Mouse (Mus musculus) activated CD4-positive, CD25-positive, alpha-beta regulatory T cell, adult 4 months (primary cell): ENCODE measurements around the gene Luc7l2. TPM values are rescaled to one million over a fixed set of nuclear protein-coding genes. Genes with fewer than 3 reads are reported as not detected.
"Not testable (repeated sequence)": the region's sequence is repeated elsewhere in the genome, so short reads cannot be mapped to it uniquely, and the experiment has no call there.

ENCODE experiments used
- ATAC-seq: one replicate; pipeline ENCODE4 v1.8.0; 2017
- polyA plus RNA-seq, 2 experiments: library from polyadenylated mRNA; unstranded; fragments of 100-300 nt; shearing (Covaris generic); gene quantifications; one replicate each; pipeline ENCODE4 v1.2.1; 2017

Luc7l2 gene
- 100 to 1,000 TPM; 101 to 117 TPM for polyA plus RNA-seq

DNA sequence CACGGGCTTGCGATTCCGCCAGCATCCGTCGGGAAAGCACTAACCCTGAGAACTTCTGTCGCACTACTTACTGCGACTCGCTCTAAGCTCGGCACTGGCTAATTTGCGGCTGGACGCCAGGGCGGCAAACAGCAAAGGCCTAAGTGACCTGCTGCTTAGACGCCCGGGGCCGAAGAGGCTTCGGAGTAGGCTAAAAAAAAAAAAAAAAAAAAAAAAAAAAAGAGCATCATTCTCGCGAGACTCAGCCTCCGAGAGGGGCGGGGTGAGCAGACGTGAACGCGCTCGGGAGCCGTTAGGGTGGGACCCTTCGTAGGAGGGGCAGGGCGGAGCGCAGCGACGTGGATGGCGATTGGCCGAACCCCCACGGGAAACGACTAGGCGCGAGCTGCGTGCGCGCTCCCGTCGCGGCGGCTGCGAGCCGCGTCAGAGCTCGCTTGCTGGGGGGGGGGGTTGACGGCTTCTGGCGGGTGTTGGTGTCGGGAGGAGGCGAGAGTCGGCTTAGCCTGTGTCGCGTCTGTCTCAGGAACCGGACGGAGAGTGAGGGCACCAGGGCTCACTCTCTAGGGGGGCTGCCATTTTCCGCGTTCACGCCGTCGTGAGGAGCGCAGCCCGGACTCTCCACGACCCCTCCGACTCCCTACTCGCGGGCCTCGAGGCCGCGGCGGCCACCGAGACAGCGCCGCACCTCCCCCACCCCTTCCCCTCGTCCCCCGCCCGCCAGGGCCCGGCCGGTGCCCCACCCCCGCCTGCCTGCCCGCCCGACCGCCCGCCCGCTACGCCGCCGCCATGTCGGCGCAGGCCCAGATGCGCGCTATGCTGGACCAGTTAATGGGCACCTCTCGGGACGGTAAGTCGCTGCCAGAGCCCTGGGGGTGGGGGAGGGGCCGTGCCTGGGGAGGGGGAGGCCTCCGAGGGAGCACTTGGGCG is at the start of gene Luc7l2:
Gene Luc7l2, plus strand, starts transcription at position 273 of the 927 bp plus-strand sequence.
- peak; percentile 79 for ATAC-seq

DNA sequence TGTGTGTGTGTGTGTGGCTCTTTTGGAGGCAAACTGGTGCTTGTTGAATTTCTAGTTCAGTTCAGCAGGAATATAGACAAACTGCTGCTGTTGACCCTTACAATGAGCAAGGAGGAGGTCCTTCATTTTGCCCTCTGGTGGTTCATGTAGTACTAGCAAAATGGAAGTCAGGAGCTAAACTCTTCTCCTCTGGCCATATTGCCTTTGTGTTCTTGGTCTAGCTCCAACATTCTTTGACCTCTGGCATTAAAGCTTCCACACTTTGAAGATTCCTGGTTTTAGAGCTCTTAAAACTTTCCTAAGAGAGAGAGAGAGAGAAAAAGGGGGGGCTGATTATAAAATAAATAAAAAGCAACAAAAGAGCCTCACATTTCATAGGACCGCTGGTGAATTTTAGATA is 39.0 kb upstream of the Luc7l2 start:
- ATAC-seq = no peak

DNA sequence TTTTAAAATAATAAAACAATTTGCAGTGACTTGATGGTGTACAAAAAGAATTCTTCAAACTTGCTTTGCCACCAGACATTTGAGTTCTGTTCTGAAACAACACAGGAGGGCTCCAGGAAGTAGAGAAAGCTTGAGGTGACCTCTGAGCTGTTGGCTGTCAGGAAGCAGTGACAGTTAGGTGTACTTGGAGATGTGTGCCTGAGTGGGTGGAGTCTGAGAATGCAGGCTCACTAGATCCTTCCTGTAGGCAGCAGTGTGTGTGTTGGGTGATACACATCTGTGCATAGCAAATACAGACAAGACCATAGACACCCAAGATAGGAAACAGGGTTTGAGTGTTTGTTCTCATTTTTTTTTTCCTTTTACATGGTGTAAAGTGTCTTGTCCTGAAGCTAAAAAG is 38.3 kb upstream of the Luc7l2 start:
- peak; percentile 61 for ATAC-seq

DNA sequence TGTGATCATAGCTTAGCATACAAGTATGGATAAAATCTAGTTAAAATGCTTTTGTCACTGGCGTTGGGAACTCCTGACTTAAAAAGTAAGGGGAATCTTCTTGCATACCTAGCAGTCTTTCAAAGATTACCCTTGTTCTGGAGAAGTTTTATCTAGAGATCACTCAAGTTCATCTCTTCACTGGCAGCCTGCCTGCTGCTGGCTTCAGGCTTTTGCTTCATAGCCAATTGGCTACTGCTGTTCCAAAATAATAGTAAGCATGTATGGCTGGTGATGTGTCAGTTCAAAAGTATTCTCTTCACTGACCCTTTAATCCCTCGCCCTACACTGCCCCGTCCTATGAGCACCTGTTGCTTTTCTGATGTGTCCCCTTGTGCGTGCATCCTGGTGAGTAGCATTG is 35.9 kb upstream of the Luc7l2 start:
- no peak for ATAC-seq

DNA sequence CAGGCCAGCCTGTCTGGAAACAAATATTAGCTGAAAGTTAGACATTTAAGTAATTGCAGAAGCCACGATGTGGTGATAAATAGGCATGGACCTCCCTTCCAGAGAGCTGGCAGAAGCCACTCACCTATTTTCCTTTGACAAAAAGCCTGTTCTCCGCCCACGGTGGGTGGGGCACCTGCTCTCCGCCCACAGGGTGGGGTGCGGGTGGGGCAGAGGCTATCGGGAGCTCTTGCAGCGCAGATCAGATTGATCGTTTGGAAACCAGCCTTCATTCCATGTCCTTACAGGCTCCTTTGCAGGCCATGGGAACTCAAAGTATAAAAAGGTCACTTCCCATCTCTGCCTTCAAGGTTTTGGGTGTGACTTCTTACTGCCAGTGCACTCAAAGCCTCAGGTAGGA is 27.3 kb upstream of the Luc7l2 start:
- no peak for ATAC-seq

DNA sequence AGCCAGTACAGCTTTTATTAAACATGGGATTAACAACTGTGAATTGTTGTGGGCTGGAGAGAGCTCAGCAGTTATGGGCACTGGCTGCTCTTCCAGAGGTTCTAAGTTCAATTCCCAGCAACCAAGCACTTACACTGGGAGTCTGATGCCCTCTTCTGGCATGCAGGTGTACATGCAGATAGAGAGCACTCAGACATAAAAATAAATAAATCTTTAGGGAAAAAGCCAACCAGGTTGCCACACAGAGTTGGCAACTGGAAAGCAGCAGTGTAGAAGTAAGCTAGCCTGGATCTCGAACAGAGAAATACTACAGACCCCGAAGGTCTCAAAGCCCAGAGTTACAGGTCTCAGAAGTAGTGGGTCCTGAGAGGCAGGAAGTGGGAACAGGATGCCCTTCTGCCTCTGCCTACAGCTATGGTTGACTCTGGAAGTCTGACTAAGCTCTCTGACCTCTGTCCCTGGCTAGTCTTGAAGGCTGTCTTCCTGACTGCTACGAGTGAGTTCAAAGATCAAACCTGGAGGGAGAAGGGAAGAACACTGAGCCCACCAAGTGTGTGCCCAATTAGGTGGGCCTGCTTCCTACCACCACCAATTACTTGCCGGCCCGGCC is 19.8 kb upstream of the Luc7l2 start:
- no peak for ATAC-seq

DNA sequence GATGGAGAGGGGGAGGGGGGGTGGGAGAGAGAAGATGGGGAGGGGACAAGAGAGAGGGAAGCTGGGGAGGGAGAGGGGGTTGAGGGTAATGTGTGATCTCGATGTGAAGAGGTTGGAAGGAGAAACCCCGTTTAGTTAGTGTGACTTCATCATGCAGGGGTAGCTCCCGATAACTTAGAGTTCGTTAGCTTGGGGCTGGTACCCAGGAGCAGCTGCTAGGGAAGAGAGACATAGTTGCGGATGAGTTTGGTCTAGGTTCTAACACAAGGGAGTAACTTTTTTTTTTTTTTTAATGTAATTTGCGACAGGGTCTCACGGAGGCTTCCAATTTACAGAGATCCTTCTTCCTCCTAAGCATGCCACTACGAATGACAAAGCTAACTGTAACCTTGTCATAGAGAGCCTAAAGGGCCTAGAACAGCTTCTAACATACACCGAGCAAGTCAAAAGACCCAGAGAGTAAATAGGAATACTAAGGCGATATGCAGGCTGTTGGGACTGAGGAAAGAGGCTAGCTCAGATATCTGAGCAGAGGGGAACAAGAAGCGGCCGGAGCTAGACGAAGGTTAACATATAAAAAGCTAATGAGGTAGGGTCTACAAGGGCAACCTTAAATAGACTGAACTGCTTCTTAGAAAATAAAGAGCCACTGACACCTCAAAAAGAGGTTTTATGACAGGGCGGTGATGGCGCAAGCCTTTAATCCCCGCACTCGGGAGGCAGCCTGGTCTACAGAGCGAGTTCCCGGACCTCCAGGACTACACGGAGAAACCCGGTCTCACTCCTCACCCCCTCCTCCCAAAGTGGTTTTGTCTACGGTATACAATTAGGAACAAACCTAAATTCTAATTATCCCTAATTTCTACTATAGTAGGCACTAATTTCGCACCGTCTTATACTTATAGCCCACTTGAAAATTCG is 18.4 kb upstream of the Luc7l2 start:
- ATAC-seq = no peak

DNA sequence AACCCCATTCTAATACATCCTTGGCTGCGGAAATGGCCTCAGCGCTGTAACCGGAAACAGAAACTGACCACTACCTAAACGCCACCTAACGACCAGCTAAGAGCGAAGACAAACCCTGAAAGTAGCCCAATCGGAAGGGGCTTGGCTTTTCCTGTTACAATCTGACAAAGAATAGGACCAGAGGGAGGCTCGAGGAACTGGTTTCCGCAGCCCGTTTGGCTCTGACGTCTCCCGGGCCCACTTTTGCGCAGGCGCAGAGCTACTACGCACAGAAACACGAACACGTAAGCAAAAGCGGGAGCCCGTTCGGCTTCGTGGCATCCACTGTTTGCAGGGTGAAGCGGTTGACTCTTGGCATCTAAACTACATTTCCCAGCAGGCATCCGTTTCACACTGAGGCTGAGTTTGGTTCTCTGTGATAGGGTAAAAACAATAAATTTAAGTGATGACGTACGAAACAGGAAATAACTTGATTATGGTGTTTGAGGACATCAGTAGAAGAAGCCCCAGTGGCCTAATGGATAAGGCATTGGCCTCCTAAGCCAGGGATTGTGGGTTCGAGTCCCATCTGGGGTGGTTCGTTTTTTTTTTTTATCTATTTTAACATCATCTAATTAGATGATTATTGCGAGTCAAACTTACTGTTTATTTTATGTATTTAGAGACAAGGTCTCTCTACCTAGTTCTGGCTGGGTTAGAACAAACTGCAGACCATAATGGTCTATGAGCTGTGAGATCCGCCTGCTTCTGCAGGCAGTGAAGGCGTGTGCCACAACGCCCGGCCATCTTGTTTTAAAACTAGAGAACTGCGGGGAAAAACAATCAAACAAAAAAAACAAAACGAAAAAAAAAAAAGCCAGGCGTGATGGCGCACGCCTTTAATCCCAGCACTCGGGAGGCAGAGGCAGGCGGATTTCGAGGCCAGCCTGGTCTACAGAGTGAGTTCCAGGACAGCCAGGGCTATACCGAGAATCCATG is 17.4 kb upstream of the Luc7l2 start, which contains the start of gene Fmc1:
Gene Fmc1, plus strand, starts transcription at position 75 of the 978 bp plus-strand sequence.
- peak; percentile 88 for ATAC-seq

DNA sequence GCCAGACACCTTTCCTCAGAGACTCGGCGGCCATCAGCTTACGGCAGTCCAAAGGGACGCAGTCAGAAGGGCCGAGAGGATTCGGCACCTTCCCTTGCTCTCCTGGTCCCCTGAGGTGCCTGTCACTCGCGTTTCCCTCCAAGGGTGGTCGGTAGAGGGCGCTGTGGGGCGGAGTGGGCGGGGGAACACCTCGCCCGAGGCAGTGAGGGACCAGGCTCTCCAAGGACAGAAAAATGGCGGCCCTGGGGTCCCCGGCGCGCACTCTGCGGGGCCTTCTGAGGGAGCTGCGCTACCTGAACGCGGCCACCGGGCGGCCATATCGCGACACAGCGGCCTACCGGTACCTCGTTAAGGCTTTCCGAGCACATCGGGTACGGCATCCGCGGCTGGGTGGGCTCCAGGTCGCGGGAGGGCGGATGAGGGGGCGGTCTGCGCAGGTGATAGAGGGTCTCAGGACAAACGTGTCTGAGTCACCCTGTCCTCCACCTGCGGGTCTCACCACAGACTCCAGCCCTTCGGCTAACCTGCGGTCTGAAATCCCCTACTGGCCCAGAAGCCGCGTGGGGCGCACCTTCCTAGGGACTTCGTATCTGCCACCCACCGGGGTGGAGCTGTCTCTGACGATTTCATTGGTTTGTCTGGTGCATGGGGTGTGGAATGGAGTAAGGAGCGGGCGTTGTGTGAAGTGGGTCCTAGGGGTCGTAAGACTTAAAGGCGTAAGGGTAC is 16.3 kb upstream of the Luc7l2 start:
- peak; percentile 50 for ATAC-seq

DNA sequence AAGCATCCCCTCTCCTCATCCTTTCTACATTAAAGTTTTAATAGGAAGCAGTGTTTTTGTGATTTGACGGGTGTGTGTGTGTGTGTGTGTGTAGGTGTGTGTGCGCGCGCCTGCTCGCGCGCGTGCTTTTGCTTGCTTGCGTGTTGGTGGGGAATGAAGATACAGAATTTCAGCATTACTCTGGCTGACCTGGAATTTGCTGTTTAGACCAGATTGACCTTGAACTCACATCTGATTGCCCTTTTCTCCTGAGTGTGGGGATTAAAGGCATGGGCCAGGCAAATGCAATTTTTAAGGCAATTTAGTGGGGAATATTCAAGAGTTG is 15.8 kb upstream of the Luc7l2 start:
- ATAC-seq = no peak

DNA sequence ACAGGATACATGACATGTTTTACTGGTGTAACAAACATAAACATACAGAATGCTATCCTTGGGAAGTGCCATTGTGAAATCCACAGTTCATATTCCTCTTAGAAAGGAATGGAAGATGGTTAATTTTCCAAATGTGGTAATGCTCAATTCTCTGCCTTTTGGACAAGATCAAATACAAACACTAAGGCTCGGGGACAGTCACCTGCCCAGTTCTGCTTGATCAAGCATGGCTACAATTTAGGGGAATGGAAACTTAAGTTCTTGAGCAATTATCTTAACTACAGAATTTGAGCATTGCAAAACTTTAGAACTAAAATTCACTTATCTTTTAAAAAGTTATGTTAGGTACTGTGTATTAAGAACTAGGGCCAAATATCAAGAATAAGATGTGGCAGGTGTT is 15.3 kb upstream of the Luc7l2 start:
- no peak for ATAC-seq

DNA sequence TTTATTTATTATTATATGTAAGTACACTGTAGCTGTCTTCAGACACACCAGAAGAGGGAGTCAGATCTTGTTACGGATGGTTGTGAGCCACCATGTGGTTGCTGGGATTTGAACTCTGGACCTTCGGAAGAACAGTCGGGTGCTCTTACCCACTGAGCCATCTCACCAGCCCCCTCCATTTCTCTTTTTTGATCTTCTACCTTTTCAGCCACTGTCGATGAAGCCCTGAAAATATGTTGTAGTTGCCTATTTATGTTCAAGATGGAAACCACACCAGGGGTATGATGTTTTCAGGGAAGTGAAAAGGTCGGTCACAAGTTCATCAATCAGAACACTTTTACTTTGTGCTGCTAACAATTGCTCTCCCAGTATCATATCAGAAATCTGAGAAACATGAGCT is 7.0 kb upstream of the Luc7l2 start:
- not testable (repeated sequence) for ATAC-seq

DNA sequence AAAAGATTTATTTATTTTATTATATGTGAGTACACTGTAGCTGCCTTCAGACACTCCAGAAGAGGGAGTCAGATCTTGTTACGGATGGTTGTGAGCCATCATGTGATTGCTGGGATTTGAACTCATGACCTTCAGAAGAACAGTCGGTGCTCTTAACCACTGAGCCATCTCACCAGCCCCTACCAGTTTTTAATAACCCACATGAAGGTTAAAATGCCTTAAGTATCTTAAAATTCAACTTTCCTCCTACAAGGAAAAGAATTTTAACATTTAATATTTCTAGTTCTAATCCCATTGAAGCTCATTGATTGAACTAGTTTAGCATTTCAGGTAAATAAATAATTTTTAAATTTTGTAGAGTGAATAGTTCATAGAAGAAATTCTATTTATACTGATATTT is 4.1 kb upstream of the Luc7l2 start:
- not testable (repeated sequence) for ATAC-seq

DNA sequence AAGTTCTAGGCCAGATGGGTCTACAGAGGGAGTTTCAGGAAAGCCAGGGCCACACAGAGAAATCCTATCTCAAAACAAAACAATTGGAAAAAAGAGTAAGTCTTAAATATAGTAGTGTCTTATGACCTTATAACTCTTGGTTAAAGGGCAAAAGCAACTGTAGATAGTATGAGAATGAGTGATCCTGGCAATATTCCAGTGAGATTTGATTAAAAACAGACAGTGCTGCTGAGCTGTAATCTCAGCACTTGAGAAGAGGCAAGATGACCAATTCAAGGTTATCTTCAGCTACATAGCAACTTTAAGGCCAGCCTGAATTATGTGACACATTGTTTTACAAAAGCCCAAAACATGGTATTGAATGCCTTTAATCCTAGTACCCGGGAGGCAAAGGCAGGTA is 3.4 kb upstream of the Luc7l2 start:
- ATAC-seq = no peak

DNA sequence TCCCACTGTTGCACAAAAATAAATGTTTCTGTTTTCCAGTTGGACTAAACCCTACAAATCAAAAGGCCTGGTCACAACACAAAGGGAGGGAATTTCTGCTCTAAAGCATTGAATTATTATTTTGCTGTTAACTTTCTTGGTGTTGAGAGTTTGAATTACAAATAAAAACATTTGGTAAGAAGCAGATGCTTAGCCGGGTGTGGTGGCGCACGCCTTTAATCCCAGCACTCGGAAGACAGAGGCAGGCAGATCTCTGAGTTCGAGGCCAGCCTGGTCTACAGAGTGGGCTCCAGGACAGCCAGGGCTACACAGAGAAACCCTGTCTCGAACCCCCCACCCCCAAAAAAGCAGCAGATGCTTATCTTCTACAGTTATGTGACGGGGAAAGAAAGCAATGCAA is 2.5 kb upstream of the Luc7l2 start:
- not testable (repeated sequence) for ATAC-seq

DNA sequence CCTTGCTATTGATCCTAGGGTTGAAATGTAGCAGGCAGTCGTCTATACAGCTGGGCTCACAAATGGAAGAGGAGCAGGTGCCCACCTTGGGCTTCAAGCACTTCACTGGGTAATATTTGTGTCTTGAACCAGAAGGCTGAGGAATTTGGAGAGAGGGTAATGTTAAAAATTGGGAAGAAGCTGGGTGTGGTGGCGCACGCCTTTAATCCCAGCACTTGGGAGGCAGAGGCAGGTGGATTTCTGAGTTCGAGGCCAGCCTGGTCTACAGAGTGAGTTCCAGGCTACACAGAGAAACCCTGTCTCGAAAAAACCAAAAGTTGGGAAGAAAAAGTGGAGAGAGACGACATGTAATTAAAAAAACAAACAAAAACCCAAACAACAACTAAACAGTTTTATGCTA is 1.3 kb upstream of the Luc7l2 start:
- not testable (repeated sequence) for ATAC-seq

DNA sequence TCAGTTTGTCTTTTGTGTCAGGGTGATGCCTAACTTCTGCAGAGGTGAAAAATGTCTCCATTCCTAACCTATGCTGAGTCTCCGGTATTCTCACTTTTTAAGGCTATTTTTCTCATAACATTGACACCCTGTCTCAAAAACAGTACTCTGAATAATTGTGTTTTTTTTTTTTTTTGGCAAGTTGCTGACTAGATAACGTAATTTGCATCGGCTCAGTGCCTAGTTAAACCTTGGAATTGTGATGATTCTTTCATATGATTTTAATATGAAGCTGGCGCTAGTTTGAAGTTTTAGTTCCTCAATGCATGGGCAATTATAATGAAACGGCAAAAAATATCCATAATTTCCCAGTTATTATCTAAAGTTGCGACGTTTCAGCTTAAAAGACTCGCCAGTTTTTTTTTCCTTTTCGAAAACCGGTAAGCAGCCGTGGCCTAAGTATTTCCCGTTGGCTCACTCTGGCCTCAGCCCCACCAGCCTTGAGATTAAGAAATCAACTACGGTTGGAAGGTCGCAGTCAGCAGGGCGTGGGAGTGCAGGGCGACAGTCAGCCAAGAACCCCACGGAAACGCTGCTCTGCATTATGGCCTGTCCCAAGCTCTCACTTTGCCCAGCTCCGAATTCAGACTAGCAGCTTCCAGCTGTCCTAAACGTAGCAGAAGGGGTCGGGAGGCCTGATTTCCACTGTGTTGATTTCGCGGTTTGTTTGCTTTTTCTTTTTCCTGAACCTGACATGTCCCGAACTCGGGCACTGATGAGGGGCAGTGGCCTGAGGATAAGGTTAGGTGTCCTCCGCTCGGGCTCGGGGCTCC is 678 bp upstream of the Luc7l2 start:
- no peak for ATAC-seq

DNA sequence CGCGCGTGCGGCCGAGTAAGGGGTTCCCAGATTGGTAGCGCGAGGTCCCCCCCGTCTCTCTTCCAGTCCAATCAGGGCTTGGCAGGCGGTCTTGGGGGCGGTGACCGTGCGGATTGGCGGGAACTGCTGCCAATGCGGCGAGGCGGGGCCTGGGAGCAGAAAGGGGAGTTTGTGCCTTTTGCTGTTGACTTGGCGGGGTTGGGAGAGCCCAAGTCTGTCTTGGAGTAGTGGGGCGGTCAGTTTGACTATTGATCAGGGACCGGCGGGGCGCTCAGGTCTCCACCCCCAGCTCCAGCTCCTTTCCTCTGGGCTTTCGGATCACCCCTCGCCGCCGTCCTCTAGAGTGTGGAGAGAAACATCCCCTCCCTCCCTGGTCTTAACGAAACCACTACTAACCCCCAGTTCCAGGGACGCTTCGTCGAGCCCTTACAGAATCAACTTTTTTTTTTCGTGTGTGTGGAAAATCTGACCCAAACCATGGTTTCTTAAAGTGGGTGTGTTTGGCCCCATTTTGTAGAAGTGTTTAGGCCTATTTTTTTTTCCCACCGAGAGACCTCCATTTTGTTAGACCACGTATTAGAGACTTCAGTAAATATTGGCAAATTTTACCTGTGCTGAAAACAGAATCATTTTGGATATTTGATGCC is 978 bp downstream of the Luc7l2 start:
- peak; percentile 80 for ATAC-seq

DNA sequence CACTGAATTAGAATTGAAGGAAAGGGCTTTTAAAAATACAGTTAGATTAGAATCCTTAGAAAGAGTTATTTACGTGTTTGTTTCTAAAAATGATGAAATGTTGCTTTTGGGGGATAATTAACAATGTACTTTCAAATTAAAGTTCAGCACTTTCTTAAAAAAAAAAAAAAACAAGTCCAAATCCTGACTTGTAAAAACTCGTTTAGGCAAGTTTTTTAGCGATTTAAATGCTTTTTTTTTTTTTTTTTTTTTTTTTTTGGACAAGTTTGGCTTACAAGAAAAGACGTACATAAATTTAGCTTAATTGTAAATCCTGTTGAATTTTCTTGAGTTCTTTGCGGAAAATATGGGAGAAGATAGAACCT is 1.5 kb downstream of the Luc7l2 start:
- ATAC-seq = no peak

DNA sequence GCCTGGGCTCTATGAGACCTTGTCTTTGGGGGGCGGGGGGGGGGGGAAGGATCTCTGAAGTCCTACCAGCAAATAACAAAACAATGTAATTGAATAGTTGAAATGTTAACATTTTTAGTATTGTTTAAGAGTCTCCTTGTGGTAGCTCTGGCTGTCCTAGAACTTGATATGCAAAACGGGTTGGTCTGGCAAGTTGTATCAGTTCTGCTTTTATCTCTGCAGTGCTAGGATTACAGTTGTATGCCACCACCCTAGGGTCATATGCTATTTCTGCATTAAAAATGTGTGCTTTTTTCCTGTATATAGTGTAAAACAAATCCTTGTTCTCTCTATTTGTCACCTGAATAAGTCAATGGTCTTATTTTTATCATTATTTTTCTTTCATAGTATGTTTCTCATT is 25.0 kb downstream of the Luc7l2 start:
- no peak for ATAC-seq
